Mouse (Mus musculus): ENCODE data around the gene Arnt2.
A peak's percentile ranks its signal among the peaks of the same experiment; 100 is the strongest.

The Arnt2 gene

DNA sequence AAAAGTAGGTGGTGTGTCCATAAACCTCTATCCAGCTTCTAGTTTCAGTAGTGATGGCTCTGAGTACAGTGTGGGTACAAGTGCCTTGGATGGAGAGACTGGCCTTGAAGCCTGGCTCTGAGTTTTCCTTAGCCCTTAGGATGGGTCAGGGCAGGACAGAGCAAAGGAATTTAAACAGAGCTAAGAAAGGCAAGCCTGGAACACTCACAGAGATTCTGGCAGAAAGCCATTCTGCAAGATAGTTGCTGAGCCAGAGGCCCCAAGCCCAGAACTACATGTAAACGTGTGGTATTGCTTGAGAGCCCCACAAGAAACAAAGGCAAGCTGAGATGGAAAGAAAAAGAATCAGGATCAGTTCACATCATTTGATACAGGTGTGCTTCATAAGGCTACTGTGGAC is 70.8 kb downstream of the Arnt2 start:
- no peak for DNase-seq

DNA sequence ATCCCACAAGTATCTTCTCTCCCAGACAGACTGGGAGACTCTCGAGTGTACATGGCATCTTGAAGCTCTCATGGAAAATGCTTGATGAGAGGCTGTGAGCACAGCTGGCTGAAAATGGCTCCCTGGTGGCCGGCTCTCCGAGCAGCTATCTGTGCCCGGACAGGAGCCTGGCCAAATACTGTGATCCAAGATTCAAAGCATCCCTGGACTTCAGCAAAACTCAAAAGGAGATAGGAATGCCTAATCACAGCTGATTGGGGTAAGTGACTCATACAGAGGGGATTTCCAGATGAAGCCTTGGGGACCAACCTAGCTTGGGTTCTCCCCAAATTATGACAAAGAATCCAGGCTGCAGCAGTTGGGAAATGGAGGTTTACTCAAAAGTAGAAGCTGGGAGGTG is 72.2 kb downstream of the Arnt2 start:
- DNase-seq: no peak

DNA sequence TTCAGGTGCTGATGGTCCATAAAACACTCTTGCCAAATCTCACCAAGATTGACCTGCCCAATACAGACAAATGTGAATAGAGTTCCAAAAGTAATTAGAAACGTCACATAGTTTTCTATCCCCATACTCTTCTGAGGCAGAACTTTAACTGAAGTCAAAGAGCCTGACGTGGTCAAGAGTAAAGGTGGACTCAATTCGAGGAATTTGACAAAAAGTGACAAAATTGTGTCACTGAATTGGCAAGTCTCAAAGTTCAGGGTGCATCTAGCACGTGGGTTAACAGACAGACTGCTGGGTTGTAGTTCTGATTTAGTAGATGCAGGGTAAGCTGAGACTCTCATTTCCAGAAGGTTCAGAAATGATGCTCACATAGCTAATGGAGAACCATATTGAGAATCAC is 73.1 kb downstream of the Arnt2 start:
- DNase-seq: no peak

DNA sequence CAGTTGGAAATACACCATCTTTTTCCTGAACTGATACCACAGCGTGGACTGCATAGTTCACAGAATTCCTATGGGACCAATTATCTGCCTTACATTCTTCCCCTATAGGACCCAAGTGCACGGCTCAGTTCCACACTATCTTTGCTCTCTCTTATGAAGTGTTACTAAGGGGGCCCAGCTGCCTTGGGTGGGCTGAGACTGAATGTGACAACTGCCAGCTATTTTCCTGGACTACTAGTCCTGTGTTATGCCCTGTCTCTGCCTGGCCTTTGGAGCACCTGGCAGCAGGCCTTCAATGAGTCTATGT is 73.4 kb downstream of the Arnt2 start:
- DNase-seq: no peak

DNA sequence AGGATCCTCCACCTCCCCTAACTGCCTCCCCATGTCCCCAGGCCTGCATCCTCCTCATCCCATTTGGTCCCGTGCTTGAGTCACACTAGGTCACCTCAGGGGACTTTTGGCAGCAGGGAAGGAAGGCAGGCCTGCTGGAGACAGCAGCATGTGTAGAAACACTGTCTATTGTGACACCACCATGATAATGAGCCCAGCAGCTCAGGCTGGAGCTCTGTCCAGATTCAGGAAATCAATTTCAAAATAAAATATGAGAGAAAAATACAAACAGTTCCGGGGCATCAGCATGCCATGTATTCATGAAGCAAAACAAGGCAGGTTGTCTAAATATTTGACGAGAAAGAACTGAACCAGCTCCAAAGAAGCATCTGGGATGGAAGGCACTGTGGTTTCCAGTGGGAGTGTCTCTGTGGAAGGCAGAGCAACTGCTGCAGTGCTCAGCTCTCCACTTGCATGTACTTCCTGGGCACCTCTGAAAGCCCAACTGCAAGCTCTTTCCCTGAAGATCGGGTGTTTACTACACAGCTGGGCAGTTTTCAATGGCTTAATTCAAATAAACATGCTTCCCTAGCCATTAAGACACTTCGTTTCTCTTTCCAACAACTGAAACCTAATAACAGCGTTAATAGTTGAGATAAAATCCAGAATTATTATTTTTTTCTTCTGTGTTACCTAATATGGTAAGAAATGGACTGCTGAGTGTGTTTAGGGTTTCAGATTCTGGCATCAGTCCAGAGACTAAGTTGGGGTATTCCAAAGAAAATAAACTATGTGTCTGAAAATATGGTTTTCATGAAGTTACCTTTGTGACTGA is 74.0 kb downstream of the Arnt2 start:
- no peak for DNase-seq

DNA sequence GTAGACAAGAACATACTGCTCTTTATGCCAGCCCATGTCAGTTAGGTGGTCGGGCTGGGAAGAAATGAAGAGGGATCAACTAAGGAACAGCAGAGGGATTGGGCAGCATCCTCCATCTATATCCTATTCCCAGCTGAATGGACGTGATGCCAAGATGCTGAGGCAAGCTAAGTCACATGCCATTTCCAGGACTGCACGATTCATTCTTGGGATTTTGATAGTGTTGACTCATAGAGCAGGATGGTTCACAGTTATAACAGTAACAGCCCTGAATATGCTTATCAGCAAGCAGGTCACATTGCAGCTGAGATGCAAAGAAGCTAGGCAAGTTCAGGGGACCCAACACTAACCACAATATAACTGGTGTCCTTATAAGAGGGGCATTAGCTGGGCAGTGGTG is 76.0 kb downstream of the Arnt2 start:
- DNase-seq: no peak

DNA sequence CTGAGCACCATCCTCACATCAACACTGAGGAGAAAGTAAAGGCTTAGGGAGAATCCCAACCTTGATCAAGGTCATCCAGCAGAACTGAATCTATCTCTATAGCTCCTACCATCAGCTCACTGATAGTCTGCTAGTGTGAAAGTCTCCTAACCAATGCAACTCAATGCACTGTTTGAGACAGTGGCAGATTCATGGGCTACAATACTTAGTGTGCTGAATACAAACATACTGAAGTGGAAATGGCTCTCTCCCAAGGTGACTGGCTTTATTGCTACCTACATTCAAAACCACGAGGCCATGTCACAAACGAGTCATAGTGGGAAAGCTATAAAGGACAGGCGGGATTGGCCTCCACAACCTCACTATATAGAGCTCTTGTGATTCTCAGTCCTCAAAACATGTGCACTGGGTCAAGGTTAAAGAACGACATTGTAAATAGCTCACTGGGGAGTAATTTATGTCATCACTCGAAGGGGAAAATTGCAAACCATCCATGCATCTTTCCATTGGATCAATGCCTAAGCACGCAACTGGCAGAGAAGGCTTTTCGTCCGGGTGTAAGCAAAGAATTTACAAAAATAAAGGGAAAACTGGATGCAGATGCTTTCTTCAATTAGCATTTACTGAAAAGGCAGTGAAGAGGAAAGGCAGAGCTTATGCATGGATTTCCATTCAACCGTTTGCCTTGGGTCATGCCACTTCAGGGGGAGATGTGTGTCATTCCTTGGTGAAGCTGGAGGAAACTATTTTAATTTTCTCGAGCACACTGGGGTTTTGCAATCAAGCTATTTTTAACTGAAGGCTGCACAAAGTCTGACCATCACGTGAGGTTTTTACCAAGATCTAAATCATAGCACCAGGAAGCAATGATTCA is 77.4 kb downstream of the Arnt2 start:
- DNase-seq: no peak

DNA sequence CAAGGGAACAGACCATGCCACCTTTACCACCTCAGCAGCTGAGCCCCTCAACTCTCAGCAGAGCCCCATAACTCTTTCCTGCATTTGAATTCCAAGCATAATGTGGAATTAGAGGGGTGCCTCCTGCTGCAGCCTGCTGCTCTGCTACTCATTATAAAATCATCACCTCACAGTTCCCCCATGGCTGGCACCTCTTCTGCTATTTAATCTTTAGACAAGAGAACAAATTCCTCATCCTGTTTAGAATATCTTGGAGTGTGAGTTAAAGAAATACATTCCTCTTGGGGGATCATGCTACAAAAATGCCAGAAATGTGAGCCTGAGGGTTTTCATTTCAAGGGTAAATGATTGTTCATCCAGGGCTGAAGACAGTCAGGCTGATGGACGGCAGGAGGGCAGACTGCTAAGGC is 80.8 kb downstream of the Arnt2 start:
- no peak for DNase-seq

DNA sequence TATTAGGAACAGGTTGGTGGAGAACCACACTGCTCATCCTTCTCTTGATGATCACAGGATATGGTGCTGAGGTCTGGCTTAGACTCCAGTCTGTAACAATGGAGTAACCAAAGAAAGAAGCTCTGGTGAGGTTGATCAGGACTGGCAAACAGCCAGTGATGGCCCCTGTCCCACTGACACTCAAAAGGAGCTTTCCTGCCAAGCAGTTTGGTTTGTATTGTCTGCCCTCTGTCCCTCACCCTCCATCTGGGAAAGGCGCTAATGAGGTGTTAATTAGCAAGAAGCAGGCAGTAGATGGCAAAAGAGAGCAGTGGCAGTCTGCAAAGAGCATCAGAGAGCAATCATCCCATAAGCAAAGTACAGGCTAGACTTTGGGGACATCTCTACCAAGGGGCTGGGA is 81.2 kb downstream of the Arnt2 start:
- no peak for DNase-seq

DNA sequence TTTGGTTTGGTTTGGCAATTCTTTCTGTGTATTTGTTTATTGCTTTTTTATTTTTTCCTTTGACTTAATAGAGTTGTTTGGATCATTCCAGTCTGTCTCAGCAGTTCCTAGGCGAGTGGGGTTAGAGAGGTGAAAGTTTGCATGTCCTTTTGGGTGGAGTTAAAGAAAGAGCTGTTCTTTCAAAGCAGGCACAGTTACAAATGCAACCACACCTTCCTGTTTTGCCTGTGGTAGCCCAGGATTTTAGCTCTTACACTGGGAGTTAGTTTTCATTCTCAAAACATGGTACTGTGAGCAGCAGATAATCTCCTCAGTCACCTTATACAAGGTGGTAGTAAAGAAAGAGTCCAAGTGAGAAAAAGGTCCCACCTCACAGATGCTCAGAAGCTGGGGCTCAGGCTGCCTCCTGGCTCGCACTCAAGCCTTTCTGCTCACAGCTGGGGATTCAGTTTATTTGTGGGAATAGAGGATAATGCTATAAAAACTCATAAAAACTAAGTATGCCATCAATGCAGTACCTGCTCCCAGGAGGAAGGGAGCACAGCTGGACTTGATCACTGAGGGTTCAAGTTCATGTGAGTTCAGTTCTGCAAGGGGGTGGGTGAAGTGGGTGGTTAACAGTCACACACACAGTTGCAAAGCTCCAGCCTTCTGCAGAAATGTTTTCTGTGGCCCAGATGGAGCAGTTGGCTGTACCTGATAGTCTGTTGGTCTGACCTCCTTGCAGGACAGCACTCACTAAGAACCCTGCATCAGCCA is 84.2 kb downstream of the Arnt2 start:
- DNase-seq: no peak

DNA sequence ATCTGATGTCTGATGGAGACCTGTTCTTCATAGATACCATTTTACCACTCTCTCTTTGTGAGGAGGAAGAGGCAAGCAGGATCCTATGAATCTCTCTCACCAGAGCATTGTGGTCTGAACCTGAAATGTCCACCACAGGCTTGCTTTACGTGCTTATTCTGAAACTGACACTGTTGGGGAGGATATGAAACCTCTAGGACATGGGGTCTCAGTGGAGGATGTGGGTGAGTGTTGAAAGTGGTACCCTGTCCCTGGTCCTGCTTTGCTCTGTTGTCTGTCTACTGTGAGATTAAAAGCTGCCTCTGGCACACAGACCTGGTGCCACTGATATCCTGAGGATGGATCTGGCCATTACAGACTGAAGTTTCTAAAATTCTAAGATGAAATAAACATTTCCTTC is 88.4 kb downstream of the Arnt2 start:
- DNase-seq: no peak

DNA sequence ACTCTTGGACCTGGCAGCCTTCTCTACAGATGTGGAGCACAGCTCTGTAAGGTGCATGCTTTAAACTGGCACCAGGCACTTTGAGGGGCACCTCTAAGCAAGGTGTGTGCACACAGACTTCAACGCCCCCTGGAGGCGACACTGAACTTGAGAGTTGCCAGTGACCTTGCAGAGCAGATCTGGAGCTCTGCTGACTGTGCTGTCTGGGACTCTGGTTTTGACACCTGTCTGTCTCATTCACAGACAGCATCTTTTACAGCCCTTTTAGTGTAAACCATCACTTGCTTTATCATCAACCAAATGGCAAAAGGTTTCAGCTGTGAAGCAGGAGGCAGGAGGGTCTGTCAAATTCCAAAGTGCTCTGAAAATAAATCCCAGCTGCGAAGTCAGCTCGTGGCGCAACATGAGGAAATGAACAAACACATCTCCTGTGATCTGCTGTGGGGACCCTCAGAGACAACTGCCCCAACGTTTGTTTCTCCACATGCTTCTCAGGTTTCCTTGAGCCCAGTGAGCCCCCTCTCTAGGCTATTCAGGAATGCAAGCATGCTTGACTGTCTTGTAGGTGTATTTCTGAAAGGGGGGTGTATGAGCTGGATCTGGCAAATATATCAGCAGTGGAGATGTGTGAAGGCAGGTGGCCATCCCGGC is 94.5 kb downstream of the Arnt2 start:
- peak; percentile 82 for DNase-seq

DNA sequence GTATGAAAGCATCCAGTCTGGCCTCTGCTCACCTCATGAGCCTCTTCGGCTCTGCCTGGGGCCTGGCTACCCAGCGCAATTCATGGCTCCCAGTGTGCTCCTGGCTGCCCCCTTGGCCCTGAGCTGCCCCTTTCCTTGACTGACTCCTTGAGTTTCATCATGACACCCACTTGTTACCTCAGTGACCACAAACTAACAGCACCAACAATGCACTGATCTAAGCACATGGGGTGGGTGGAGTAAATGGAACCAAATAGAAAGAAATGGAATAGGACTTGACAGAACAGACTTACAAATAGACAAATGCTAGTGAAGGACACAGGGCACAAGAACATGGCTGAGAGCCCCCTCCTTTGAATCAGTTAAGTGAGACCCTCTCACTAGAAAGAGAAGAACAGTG is 95.2 kb downstream of the Arnt2 start:
- DNase-seq: no peak

DNA sequence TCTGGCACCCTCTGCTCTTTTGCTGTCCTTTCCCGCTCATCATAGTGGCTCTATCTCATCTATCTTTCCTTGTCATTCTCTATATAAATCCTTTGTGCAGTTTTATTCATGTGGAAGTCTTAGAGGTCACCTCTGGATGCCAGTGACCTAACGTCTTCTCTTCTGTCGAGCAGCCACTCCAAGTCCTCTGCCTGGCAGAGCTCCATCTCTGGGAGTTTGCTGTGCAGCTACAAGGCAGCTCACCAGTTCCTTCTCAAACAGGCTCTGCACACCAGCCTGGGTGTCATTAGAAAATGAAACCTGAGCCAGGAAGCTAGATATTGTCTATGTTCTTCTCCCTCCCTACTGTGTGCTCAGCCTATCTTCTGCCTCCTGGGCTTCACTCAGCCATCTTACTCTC is 98.4 kb downstream of the Arnt2 start:
- DNase-seq: no peak

DNA sequence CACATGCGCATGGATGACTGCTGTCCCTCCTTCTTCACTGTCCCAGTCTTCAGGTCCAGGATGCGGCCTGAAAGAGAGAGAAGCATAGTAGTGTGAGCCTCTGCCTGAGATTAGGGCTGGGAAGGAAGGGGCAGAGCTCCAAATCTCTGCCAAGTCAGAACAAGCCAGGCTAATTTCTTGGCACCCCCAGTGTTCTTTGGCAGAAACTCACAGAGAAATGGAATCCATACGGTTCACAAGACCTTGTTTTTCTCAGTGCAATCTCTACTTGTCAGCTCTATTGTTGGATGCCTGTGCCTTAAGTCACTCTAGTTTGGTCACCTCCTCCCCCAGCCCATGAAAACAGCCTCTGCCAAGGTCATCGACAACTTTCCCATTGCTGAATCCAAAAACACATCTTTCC is 99.1 kb downstream of the Arnt2 start:
- DNase-seq: no peak

DNA sequence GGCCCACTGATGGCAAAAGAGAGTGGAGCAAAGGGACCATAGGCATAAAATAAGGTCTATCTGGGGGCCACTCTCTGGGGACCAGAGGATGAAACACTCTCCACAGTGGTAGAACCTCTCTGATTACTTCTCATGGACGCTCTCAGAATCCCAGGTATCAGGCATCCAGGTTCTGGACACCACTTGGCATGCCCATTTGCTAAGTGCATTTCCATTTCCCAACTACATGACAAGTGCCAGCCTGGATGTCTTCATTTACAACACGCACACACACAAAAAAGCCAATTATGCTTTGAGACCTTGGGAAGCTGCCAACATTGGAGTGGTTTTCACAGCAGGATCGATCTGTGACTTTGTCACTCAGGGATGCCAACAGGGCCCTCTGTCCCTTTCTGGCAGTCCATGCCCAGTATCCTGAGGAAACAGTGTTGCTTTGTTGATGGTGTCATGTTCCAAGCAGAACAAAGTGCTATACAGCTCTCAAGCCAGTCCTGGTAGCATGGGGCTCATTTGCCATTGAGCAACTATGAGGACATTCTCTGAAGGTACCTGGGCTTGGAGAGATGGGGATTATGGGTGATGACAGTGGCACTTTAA is 102.5 kb downstream of the Arnt2 start:
- DNase-seq: no peak

DNA sequence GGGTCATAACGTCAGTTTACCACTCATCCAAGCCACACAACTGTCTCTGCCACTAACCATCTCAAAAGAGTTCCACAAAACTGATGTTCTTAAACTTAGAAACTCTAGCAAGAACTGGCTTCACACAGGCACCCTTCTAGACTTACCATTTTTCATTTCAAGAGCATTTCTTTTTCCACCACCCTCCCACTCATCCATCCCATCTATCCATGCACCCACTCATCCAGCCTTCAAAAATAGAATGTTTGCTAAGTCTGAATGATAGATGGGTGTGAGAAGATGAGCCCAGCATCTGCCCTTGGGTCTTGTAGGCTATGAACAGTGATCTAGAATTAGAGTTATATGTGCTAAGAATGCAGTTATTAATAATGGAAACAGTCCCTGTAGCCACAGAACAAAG is 109.7 kb downstream of the Arnt2 start:
- DNase-seq: no peak

DNA sequence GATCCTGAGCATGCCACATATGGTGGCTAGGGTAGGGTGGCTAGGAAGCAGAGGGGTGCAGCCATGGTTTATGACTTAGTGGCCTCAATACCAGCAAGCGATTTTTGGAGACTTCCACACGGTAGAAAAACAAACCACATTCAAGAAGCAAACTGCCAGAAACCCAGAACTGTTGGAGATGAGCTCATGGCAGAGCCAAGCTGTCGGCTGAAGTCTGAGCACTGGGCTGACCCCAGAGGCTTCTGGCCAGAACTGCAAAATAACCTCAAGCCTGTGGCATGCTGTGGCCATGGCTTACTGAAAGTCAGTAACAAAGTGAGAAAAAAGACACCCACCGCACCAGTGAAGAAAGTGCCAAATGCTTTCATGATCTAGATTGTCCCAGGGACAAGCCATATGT is 110.4 kb downstream of the Arnt2 start:
- no peak for DNase-seq

DNA sequence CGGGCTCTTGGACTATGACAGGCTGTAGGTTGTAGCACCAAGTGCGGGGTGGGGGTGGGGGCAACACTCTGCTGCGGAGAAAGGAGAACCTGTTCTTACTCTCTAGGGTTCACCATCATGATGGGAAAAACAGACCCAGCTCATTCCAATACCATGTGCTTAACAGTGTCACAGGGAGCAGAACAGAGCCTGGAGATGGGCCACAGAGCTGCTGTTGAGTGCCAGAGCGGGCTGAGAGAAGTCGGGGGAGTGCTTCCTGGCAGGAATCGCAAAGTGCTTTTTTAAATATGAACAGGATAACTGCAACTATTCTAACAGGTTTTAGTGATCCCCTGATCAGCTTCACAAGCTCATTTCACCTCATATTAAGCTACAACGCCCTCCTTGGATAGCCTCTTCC is 116.9 kb downstream of the Arnt2 start:
- no peak for DNase-seq

DNA sequence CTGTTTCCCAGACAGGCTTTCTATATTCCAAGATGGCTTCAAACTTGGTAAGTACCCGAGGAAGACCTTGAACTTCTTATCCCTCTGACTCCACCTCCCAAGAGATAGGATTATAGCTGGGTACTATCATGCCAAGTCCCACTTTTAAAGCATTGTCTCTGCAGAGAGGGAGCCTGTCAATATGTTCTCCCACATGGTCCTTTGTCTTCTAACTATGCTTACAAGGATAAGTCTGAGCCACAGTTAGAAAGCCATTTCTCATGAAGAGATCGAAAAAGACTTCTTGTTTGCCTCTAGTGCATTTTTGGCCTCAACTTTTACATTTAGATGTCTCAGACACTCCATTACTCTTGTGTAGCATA is 122.8 kb downstream of the Arnt2 start:
- DNase-seq: no peak

DNA sequence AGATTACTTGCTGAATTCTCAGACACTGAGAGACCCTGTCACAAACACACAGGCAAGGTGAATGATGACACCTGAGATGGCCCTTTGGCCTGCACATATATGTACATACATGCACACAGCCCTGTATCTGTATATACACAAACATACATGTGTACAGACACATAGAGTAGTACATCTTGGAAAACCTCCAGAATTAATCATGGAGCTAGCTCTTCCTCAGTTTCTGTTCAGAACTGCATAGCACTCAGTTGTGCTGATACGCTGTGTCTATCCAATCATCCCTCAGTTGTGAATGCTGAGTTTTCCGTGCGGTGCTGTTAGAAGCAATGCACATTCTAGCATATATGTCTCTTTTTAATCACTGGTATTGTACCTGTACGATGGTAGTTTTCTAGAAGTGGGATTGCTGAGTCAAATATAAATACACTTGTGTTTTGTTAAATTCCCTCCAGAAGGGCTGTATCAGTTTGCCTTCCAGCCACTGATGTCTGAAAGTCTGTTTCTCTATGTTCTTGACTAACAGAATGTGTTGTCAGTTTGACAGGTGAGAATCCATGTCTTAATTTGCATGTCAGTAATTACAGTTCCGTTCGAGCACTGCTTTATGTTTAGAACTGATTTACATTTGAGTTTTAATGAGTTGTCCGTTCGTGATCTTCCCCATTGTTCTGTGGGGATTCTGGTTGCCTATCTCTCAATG is 123.3 kb downstream of the Arnt2 start:
- DNase-seq: no peak

DNA sequence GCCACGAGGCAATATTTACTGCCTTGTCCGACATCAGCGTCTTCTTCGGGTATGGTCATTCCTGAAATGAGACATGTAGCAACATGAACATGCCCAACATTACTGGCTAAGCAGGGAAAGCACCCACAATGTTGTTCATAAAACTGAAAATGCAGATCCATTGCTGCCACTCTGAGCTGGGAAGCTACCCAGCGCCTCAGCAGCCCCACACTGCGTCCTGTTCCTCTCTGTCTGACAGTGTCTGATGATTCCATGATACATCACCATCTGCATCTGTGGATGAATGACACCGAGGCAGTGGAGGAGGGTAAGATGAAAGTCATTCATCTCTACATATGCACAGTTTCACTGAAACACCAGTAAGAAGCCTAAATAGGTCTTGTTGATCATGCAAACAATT is 124.2 kb downstream of the Arnt2 start:
- no peak for DNase-seq

Measured in thymus, postnatal 4 days (tissue).